Mouse (Mus musculus): Measurements from ENCODE around the gene Klrb1c. TPM values are rescaled to one million over a fixed set of nuclear protein-coding genes. Genes with fewer than 3 reads are reported as not detected.
"Not testable (repeated sequence)": the region's sequence is repeated elsewhere in the genome, so short reads cannot be mapped to it uniquely, and the experiment has no call there.

Klrb1c gene
- total RNA-seq, 2 experiments from 2014 or later = 0.11 to 0.25 TPM

DNA sequence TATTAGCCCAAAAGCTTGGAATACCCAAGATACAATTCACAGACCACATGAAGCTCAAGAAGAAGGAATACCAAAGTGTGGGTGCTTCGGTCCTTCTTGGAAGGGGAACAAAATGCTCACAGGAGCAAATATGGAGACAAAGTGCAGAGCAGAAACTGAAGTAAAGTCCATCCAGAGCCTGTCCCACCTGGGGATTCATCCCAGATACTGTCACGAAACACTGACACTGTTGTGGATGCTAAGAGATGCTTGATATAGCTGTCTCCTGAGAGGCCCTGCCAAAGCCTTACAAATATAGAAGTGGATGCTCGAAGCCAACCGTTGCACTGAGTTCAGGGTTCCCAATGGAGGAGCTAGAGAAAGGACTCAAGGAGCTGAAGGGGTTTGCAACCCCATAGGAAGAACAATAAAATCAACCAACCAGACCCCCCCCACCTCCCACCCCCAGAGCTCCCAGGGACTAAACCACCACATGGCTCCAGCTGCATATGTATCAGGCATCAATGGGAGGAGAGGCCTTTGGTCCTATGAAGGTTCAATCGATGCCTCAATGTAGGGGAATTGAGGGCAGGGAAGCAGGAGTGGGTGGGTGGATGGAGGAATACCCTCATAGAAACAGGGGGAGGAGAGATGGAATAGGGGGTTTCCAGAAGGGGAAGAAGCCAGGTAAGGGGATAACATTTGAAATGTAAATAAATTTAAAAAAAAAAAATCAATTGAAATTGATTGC is 29.6 kb downstream of the Klrb1c start:
- DNase-seq (ENCODE audit: low spot score in 2 of 2) = no peak

DNA sequence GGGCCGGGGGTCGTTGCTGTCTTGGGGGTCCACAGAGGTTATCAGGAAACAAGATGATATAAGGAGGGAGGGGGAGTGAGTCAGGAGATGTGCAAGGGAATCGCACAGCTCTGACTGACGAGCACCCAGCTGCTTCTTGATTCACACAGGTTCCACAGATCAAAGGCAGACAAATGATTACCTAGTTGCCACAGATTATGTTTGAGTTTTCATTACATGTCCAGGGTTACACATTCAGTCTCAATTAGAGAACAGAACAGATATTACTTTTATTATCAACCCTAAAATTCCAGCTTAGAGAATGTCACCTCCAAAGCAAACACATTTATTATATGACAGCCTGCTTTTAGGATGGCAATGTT is 33.6 kb downstream of the Klrb1c start:
- DNase-seq (ENCODE audit: low spot score in 2 of 2) = not testable (repeated sequence)

DNA sequence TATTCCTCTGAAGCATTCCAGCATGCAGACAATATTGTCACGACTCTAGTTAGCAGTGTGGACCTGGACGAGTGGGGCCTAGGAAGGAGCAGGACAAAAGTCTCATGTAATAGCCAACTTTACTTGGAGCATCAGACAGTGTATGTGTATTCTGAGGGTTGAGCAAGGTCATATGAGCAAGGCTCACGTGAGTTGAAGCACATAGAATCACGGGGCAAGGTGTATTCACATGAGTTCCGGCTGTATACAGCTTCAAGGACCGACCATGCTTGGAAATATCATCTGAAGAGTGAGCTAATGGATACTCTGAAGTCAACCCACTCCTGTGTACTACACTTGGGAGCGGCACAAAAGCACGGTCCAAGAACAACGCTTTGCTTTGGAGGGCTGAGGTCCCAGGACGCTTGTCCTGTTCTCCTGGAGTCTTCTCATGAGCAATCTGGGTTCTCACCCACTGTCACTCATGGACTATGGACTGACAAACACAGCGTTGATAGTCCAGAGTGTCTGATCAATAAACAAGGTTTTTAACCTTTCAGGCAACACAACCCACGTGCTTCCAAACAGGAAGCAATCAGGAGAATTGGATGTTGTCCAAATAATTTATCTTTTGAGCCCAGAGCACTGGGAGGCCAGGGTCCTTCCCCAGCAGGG is 34.1 kb downstream of the Klrb1c start:
- not testable (repeated sequence) for DNase-seq (ENCODE audit: low spot score in 2 of 2)

DNA sequence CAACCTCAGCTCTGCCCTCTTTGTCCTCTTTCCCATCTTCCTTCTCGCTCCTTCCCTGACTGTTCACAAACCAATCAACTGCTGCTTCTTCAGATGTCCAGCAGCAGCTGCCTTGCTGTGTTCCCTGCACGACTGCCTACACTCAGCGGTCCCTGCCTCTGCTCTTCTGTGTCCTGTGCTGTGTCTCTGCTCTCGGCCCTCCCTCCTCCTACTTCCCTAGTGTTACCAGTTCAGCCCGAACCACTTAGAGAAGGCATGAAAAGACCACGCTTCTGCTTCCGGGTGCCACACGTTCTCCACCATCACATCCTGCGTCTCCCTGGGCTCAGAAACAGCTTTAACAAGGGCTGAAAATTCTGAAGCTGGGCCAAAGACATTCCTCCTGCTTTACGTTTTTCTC is 34.8 kb downstream of the Klrb1c start:
- not testable (repeated sequence) for DNase-seq (ENCODE audit: low spot score in 2 of 2)

DNA sequence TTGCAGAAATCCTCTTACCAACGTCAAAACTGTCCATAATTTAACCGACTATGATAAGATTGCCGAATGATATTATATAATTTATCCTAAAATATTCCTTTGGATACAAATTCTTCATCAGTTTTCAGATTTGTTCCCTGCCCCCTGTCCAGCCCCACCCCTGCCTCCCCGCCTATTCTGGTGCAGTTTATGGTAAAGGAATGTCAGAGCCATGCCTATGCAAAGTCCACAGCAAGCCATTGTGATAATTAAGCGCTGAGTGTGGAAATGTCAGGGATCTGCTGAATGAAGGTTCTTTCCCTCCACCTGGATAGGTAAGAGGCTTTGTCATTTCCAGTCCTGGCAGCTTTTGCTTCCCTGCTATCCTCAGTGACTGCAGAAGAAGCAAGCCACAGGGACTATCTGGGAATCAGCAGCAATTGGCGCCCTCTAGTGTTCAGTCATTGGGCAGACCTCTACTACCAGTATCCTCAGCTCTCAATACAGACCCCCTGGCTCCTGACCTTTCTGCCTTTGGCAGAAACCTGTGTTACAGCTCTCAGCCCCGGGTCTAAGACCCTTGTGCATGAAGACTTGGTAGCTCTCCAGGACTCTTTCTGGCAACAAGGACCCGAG is 35.3 kb downstream of the Klrb1c start:
- peak; percentile 36 to 62 for DNase-seq (ENCODE audit: low spot score in 2 of 2)

DNA sequence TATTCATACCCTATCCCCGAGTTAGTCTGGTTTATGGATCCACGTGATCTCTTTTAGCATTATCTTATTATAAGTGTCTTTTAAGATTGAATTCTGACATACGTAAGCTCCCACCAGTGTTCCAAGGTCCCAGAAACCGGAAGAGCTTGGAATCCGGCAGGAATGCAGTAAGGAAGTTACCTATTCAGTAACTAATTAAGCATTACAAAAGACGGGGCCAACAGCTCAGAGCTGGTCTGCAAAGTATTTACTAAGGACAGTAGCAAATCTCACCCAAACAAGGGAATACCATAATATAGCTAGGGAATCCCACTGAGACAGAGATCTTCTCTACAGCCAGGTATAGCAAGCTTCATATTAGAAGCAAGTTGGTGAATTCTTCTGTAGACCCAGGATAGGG is 42.0 kb downstream of the Klrb1c start:
- DNase-seq (ENCODE audit: low spot score in 2 of 2) = not testable (repeated sequence)

DNA sequence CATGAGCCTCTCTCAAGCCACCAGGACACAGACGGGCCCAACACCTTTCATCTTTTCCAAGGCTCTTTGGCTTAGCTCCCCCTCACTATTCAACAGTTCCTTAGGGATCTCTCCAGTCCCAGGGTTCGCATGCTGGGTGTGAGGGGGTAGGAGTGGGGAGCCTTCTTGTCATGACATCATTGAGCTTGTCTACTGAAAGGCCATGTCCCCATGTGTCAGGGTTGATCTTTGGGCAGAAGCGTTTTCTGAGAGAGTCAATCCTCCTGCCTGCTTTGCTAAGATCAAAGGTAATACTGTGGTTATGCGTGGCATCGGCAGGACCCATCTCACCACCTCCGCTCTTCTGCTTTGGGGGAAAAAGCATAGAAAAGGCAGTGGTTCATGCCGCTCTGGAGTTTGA is 51.6 kb downstream of the Klrb1c start:
- DNase-seq (ENCODE audit: low spot score in 2 of 2) = no peak

DNA sequence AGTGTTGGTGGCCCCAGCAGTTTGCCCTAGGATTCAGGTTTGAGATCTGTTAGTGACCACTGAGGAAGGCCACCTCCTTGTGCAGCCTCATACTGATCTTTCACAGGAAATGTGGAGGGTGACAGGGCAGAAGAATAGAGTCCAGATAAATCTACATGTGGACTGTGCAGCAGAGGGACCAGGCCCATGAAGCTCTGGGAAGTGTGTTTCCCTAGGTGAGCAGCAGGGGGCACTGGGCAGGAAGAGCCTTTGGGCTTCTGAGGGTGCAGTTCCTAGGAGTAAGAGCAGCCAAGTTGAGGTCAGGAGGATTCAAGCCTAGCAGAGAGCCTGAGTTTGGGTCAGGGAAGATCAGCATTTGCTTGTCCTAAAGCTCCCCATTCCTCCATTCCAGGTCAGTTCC is 52.9 kb downstream of the Klrb1c start:
- DNase-seq (ENCODE audit: low spot score in 2 of 2) = no peak

DNA sequence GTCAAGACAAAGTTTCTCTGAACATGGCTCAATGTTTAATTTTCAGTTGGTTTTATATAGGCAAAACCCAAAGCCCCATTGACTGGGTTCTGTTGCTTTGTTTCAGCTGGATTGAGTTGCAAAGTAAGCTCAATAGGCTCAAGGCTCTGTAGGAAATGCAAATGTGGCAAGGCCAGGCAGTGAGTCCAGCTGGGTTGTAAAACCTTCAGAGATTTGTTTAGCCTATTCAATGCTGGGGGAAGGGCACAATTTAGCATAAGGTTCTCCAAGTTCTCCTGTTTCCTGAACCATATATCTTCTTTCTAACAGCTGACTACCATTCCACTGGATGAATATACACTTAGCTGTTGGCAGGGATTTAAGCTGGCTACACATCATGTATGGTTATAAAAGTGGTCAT is 54.1 kb downstream of the Klrb1c start:
- DNase-seq (ENCODE audit: low spot score in 2 of 2) = no peak

DNA sequence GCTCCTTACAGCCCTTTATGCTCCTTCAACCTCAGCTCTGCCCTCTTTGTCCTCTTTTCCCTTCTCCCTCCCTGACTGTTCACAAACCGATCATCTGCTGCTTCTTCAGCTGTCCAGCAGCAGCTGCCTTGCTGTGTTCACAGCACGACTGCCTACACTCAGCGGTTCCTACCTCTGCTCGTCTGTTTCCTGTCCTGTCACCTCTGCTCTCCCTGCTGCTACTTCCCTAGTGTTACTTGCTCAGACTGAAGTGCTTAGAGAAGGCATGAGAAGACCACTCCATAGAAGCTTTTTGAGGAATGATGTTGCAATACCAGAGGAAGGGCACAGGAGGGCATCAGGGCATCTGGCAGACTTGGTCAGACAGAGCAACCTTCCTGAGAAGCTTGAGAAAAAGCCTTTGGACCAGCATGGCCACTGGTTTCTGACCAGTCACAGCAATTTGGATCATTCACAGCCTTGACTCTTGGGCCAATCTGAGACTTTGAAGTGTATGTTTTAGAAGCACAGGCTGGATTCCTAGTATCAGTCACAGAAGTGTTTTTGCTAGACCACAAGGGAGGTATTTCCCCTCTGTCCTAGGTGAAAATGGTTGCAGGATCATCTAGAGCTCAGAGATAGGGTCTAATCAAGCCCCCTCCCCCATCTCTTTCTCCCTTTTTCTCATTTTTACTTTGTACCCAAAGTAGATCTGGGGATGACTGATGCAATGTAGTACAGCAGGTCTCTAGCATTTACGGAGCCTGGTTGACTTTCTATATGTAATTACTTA is 54.9 kb downstream of the Klrb1c start:
- DNase-seq (ENCODE audit: low spot score in 2 of 2) = no peak

DNA sequence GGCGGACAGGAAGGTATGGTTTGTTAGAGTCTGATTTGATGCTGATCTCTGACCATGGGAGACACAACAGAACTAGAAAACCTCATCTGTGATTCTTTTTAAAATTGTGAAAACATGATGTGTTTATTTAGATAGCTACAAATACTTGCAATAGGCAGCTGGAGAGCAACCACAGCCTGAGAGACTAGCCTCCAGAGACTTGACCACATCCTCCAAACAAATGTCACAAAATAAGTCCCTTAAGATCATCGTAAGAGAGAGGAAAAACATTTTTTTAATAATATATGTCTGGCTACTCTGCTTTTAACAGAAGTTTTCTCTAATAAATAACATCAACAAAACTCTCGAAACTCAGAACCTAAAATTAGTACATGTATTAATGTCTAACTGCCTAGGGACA is 57.0 kb downstream of the Klrb1c start:
- no peak for DNase-seq (ENCODE audit: low spot score in 2 of 2)

Other genes with a start within 250 kb of the Klrb1c start
- 1 to 10 TPM in 1 of 2 experiments, not detected in 1; 1.1 TPM for gene A2ml1, start 207.6 kb downstream of the Klrb1c start, total RNA-seq (2021)
- gene Klrb1a, start 165.7 kb downstream of the Klrb1c start, total RNA-seq (2021) = not detected
- gene Clec2h, start 126.8 kb downstream of the Klrb1c start, total RNA-seq (2021) = 1 to 10 TPM; 2.3 to 3.9 TPM
- not detected for gene Klrb1, start 66.2 kb downstream of the Klrb1c start, total RNA-seq (2021)
- not detected for gene Gm44511, start 37.1 kb upstream of the Klrb1c start, total RNA-seq (2021)
- gene Klrb1b, start 37.1 kb upstream of the Klrb1c start, total RNA-seq (2021) = under 1 TPM in 1 of 2 experiments, not detected in 1; 0.79 TPM
- under 1 TPM in 1 of 2 experiments, not detected in 1; 0.23 TPM for gene Clec2i, start 98.4 kb upstream of the Klrb1c start, total RNA-seq (2021)
- 1 to 10 TPM in 1 of 2 experiments, under 1 TPM in 1; 0.67 to 1.7 TPM for gene BC035044, start 101.9 kb upstream of the Klrb1c start, total RNA-seq (2021)
- 1 to 10 TPM; 1.7 to 2.7 TPM for gene Clec2g, start 145.2 kb upstream of the Klrb1c start, total RNA-seq (2021)

Data from adrenal gland, postnatal 4 days (tissue).